Mouse (Mus musculus) G1E (cell line): ENCODE data around the gene Mpzl2. TPM values are rescaled to one million over a fixed set of nuclear protein-coding genes. Genes with fewer than 3 reads are reported as not detected.

ENCODE experiments used
- ATAC-seq: 2 replicates; pipeline ENCODE4 v1.8.0; 2016; ENCODE audit warnings: mild to moderate bottlenecking; ENCODE audit not compliant: insufficient number of reproducible peaks, poor library complexity, low FRiP score, severe bottlenecking; ENCODE audit errors: extremely low read depth
- DNase-seq: peaks from one replicate; pipeline ENCODE4 v3.0.0; 2012; ENCODE audit warnings: low spot score
- H3K27me3 ChIP-seq: 2 replicates; pipeline ENCODE4 v1.6.1; 2012; ENCODE audit warnings: mild to moderate bottlenecking, low read length, inconsistent platforms; ENCODE audit not compliant: insufficient read depth
- H3K36me3 ChIP-seq: replicated peaks from 2 replicates; pipeline ENCODE3; 2012; ENCODE audit warnings: mild to moderate bottlenecking, inconsistent platforms
- H3K4me1 ChIP-seq: 2 replicates; pipeline ENCODE4 v1.6.1; 2012; ENCODE audit warnings: low read depth, low read length, inconsistent platforms, mixed read lengths; ENCODE audit not compliant: insufficient read depth
- H3K4me3 ChIP-seq: 2 replicates; pipeline ENCODE4 v1.5.1; 2012; ENCODE audit warnings: low read depth, mild to moderate bottlenecking, inconsistent platforms, low read length, moderate library complexity, mixed read lengths
- H3K9me3 ChIP-seq: replicated peaks from 2 replicates; pipeline ENCODE4 v1.6.1; 2012; ENCODE audit warnings: inconsistent platforms
- CTCF ChIP-seq: IDR thresholded peaks from 2 replicates; pipeline ENCODE4 v1.5.1; 2012; ENCODE audit warnings: low read depth, low read length, inconsistent platforms, mixed read lengths
- GATA1 ChIP-seq: IDR thresholded peaks from 2 replicates; pipeline ENCODE4 v1.6.1; 2012; ENCODE audit warnings: borderline replicate concordance, low read length, inconsistent platforms, mixed read lengths
- GATA2 ChIP-seq: IDR thresholded peaks from 2 replicates; pipeline ENCODE4 v1.6.1; 2012; ENCODE audit warnings: low read depth, low read length, inconsistent platforms, borderline replicate concordance
- POLR2AphosphoS5 ChIP-seq: IDR thresholded peaks from 2 replicates; pipeline ENCODE4 v1.6.1; 2012; ENCODE audit warnings: low read depth, low read length, inconsistent platforms; ENCODE audit not compliant: insufficient replicate concordance
- TAL1 ChIP-seq: conservative IDR thresholded peaks from 2 replicates; pipeline ENCODE4 v1.6.1; 2012; ENCODE audit warnings: low read depth, low read length, inconsistent platforms, mixed read lengths
- polyA plus RNA-seq: library from polyadenylated mRNA; stranded (reverse); fragments of >175 nt; gene quantifications from 2 replicates; pipeline ENCODE4 v1.2.3, GENCODE M21; 2012
- total RNA-seq, 2 experiments: library from RNA; stranded (forward) in 1 of 2; stranded (reverse) in 1 of 2; fragments of 200-1000 nt in 1 of 2; fragments of >200 nt in 1 of 2; fragmentation: Nextera tagmentation in 1 of 2; gene quantifications; 2 replicates each; pipeline ENCODE4 v1.2.3; 2014 to 2017

Gene Mpzl2
- total and polyA plus RNA-seq, 3 experiments, result 1.4 TPM; not detected in 2

DNA sequence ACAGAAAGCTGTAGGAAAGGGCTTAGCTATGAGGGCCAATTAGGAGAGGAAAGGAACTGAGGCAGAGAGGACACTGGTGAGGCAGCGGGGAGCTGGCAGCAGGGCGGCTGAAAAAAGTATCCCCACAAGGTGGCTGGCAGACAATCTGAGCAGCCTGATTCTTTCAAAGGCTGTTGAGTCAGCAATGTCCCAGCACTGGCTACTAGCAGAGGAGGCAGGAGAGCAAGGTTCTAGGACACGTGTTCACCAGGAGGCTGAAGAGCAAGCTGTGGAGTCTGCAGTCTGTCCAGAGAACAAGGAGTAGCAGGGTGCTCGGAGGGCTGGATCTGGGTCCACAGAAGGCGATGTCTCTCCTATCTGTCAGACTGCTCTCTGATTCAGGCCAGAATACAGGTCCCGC is 40.4 kb upstream of the Mpzl2 start:
- ATAC-seq, result no peak
- H3K4me1 ChIP-seq, result no peaks in the 10 kb centered on the region
- no peaks in the 10 kb centered on the region for H3K9me3 ChIP-seq
- H3K27me3 ChIP-seq, result peaks cover 18% of the 10 kb centered on the region
- no peak for DNase-seq
- no peak overlapping the region for H3K4me3 ChIP-seq
- H3K36me3 ChIP-seq, result no peaks in the 10 kb centered on the region
- no peak for TF ChIP-seq GATA1
- no peak for TF ChIP-seq TAL1
- no peak for TF ChIP-seq POLR2AphosphoS5

DNA sequence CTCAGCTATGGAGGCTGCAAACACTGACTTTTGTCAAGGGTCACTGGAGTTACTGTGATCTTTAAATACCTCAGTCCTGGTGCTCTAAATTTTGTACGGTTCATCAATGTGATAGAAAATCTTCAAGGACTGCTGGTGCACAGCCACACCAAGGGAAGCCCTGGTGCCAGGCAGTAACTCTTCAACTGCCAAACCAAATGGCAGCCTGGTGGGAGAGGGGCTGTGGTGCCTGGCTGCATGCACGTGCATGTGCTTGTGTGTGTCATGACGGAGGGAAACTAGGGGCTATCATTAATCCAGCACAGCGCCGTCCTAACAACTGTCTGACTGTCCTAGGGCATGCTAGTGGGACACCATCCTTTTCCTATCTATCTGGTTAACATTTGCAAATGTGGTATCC is 39.8 kb upstream of the Mpzl2 start:
- TF ChIP-seq GATA1 (no peak), POLR2AphosphoS5 (no peak), GATA2 (no peak), TAL1 (no peak), CTCF (no peak)
- Histone ChIP-seq H3K4me3 (no peak overlapping the region), H3K4me1 (no peaks in the 10 kb centered on the region), H3K27me3 (peaks cover 18% of the 10 kb centered on the region), H3K36me3 (no peaks in the 10 kb centered on the region), H3K9me3 (no peaks in the 10 kb centered on the region)
- DNase-seq (no peak), ATAC-seq (no peak)

DNA sequence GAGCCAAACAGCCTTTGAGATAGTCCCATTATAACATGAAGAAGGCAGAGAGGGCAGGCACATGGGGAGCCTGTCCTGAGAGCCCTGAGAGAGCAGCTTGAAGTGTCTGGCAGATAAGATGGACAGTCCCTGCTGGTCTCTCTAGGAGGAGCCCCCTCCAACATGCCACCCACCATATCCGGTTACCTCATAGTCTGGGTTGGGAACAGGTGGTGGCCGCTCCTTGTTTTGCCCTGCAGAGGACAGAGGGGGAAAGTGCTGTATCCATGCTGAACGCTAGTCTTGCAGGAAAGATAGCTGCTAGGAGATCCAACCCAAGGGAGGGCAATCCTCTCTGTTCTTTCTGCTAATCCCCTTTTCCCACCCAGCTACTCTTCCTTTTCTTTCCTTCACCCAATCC is 39.4 kb upstream of the Mpzl2 start:
- Histone ChIP-seq H3K4me3 (no peak overlapping the region), H3K9me3 (no peaks in the 10 kb centered on the region), H3K27me3 (peaks cover 16% of the 10 kb centered on the region), H3K36me3 (no peaks in the 10 kb centered on the region), H3K4me1 (no peaks in the 10 kb centered on the region)
- no peak for ATAC-seq
- TF ChIP-seq TAL1 (no peak), GATA2 (no peak), POLR2AphosphoS5 (no peak), GATA1 (no peak), CTCF (no peak)
- no peak for DNase-seq

DNA sequence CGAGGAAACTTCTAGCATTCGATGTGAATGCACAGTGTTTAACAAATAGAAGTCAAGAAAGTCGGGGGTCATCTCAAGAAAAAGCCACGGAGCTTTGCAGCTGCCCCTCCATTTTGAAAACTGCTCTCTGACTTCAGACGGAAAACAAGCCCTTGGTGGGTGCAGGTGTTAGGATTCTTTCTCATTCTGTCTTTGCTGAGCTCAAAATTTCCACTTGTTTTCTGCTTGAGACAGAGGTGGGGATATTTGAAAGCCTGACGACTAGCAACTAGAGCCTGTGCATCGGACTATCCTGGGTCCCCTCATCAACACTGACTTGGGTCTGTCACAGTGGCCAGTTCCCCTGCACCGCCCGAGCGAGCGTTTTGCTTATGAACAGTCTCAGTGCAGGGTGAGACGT is 32.2 kb upstream of the Mpzl2 start:
- DNase-seq (no peak), ATAC-seq (no peak)
- H3K4me1 ChIP-seq, result no peaks in the 10 kb centered on the region
- no peaks in the 10 kb centered on the region for H3K9me3 ChIP-seq
- H3K4me3 ChIP-seq, result no peak overlapping the region
- peaks cover 18% of the 10 kb centered on the region for H3K27me3 ChIP-seq
- TF ChIP-seq GATA2 (no peak), POLR2AphosphoS5 (no peak), TAL1 (no peak), GATA1 (no peak), CTCF (no peak)
- no peaks in the 10 kb centered on the region for H3K36me3 ChIP-seq

DNA sequence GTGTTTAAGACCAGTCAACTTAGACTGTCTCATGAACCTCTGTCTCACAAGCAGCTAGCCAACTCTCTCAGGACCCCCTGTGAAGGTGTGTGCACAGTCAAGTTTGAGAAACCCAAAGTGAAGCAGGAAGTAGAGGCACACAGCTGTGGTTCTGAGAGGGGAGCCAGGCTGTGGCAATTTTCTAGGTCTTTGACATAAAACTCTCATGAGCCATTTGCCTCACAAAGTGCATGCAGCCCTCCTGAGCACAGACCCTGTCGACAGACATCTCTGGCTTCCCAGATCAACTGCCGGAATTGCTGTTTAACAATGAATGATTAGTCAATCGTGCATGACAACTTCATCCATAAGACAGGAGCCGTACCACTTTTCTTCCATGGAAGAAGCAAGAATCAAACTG is 31.3 kb upstream of the Mpzl2 start:
- H3K36me3 ChIP-seq, result no peaks in the 10 kb centered on the region
- peaks cover 18% of the 10 kb centered on the region for H3K27me3 ChIP-seq
- ATAC-seq (no peak), DNase-seq (no peak)
- H3K4me3 ChIP-seq, result no peak overlapping the region
- no peaks in the 10 kb centered on the region for H3K4me1 ChIP-seq
- no peak for TF ChIP-seq TAL1
- no peak for TF ChIP-seq CTCF
- no peak for TF ChIP-seq POLR2AphosphoS5
- no peak for TF ChIP-seq GATA2
- TF ChIP-seq GATA1, result no peak
- no peaks in the 10 kb centered on the region for H3K9me3 ChIP-seq

DNA sequence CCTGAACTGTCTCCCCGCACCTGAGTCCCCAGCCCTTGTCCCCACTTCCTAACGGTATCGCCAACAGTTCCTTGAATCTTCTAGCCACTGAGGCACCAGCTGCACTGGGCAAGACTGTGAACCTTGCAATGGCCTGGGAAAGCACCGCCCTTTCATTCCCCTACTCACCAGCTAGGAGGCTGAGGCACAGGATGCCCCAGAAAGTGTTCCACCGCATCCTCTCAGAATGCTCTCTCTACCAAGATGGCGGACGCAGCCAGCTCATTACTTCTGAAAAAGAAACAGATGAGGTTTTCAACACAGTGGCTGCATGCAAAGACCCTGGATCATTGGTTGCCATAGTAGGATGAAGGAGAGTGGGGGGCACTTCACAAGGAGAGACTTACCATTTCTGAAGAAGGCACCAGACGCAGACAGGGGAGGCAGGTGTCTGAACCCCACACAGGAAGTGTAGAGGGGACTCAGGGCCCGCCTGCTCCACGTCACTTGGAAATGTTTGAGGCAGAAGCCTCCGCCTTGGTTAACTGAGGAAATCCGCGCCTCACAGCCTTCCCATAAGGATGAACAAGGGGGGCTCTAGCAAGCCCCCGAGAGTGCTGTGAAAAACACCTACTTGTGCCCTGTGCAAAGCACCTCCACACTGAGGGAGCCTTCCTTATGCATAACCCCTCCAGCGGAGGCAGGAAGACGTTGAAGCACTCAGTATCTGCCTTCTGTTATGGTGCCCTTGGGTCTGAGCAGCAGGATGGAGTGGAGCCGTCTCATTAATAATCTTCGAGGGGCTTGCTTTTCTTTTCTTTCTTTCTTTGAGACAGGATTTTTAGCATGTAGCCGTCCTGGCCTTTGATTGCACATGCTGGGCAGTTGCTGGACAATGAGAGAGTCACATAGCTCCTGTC is 30.2 kb upstream of the Mpzl2 start, which contains the start of gene Cd3e:
Gene Cd3e (minus strand): TSS at position 448 of the 899 bp plus-strand sequence.
- Histone ChIP-seq H3K9me3 (no peaks in the 10 kb centered on the region), H3K4me1 (no peaks in the 10 kb centered on the region), H3K36me3 (no peaks in the 10 kb centered on the region), H3K4me3 (no peak within 1 kb of the TSS), H3K27me3 (peaks cover 14% of the 10 kb centered on the region)
- DNase-seq (no peak), ATAC-seq (no peak)
- TF ChIP-seq POLR2AphosphoS5 (no peak), TAL1 (no peak), CTCF (no peak)
